Mouse (Mus musculus) layer of hippocampus, adult 8-10 months (tissue): ENCODE measurements around the gene Dip2b. TPM values are rescaled to one million over a fixed set of nuclear protein-coding genes. Genes with fewer than 3 reads are reported as not detected.

Source experiments
- DNase-seq, 2 experiments: peaks; one replicate each; pipeline ENCODE4 v3.0.0; 2022; ENCODE audit warnings: low spot score in 2 of 2
- total RNA-seq, 4 experiments: library from RNA; stranded (reverse); gene quantifications; 2 replicates each; pipeline ENCODE4 v1.2.4; 2022

The Dip2b gene
- total RNA-seq, 4 experiments from 2014 or later = 46.0 to 55.2 (median 48.7) TPM

GRCm38 (mm10) chr15:100082733-100083132 is 44.3 kb downstream of the Dip2b start:
- DNase-seq = no peak

GRCm38 (mm10) chr15:100083882-100084281 is 45.4 kb downstream of the Dip2b start:
- DNase-seq = no peak

- no peak for DNase-seq
Observed at GRCm38 (mm10) chr15:100084882-100085281, 46.4 kb downstream of the Dip2b start.

GRCm38 (mm10) chr15:100088021-100088420 is 49.6 kb downstream of the Dip2b start:
- DNase-seq = no peak

- DNase-seq = no peak
Observed at GRCm38 (mm10) chr15:100089645-100090053, 51.2 kb downstream of the Dip2b start.

- DNase-seq = no peak
Observed at GRCm38 (mm10) chr15:100091818-100092217, 53.4 kb downstream of the Dip2b start.

GRCm38 (mm10) chr15:100092258-100092657 is 53.8 kb downstream of the Dip2b start:
- DNase-seq = no peak

GRCm38 (mm10) chr15:100096587-100097428 is 58.3 kb downstream of the Dip2b start:
- DNase-seq = no peak

- DNase-seq = no peak
Observed at GRCm38 (mm10) chr15:100100336-100100735, 61.9 kb downstream of the Dip2b start.

GRCm38 (mm10) chr15:100101206-100101605 is 62.7 kb downstream of the Dip2b start:
- no peak for DNase-seq

- no peak for DNase-seq
Observed at GRCm38 (mm10) chr15:100104126-100104525, 65.7 kb downstream of the Dip2b start.

GRCm38 (mm10) chr15:100108071-100108782 is 69.8 kb downstream of the Dip2b start:
- no peak for DNase-seq

- DNase-seq = no peak
Observed at GRCm38 (mm10) chr15:100109916-100110315, 71.5 kb downstream of the Dip2b start.

- DNase-seq = no peak
Observed at GRCm38 (mm10) chr15:100111891-100112290, 73.4 kb downstream of the Dip2b start.

GRCm38 (mm10) chr15:100112309-100112966 is 74.0 kb downstream of the Dip2b start:
- no peak for DNase-seq

- DNase-seq = no peak
Observed at GRCm38 (mm10) chr15:100113343-100114275, 75.1 kb downstream of the Dip2b start.

- DNase-seq = no peak
Observed at GRCm38 (mm10) chr15:100115416-100115815, 77.0 kb downstream of the Dip2b start.

GRCm38 (mm10) chr15:100116325-100116724 is 77.9 kb downstream of the Dip2b start:
- DNase-seq = no peak

- no peak for DNase-seq
Observed at GRCm38 (mm10) chr15:100119225-100119788, 80.8 kb downstream of the Dip2b start.

GRCm38 (mm10) chr15:100121437-100121836 is 83.0 kb downstream of the Dip2b start:
- DNase-seq = no peak

GRCm38 (mm10) chr15:100123867-100124266 is 85.4 kb downstream of the Dip2b start:
- no peak for DNase-seq
